Mouse (Mus musculus): ENCODE results near the gene Gm10720. TPM values are rescaled to one million over a fixed set of nuclear protein-coding genes. Genes with fewer than 3 reads are reported as not detected.
"Not testable (repeated sequence)": the region's sequence is repeated elsewhere in the genome, so short reads cannot be mapped to it uniquely, and the experiment has no call there.

Gm10720 gene
- polyA plus RNA-seq, 1 experiment from 2014 or later, result not detected

DNA sequence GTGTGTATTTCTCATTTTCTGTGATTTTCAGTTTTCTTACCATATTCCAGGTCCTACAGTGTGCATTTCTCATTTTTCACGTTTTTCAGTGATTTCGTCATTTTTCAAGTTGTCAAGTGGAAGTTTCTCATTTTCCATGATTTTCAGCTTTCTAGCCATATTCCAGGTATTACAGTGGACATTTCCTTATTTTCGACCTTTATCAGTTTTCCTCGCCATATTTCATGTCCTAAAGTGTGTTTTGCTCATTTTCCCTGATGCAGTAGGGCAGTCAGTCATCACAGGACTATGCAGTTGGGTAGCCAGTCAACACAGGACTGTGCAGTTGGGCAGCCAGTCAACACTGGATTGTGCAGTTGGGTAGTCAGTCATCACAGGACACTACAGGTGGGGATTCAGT is 22.7 kb downstream of the Gm10720 start:
- POLR2A ChIA-PET; ATAC-seq; H3K27me3 ChIP-seq; CTCF ChIA-PET; in situ Hi-C loops (cut with MboI; ENCODE audit: low pct_unique_long_range_greater_than_20kb): not testable (repeated sequence)
- DNase-seq (ENCODE audit: low read depth, low spot score), result peak; percentile 12

Other genes with a start within 250 kb of the Gm10720 start
- not detected for gene Gm10722, start 14.7 kb upstream of the Gm10720 start, polyA plus RNA-seq (2021)
- not detected for gene Gm11168, start 12.3 kb upstream of the Gm10720 start, polyA plus RNA-seq (2021)
- not detected for gene Gm10721, start 2.5 kb upstream of the Gm10720 start, polyA plus RNA-seq (2021)
- not detected for gene Gm10719, start 1.8 kb downstream of the Gm10720 start, polyA plus RNA-seq (2021)
- not detected for gene Gm10718, start 7.9 kb downstream of the Gm10720 start, polyA plus RNA-seq (2021)
- not detected for gene Gm10717, start 9.8 kb downstream of the Gm10720 start, polyA plus RNA-seq (2021)
- gene Gm17535, start 18.9 kb downstream of the Gm10720 start, polyA plus RNA-seq (2021), result not detected
- gene Gm10715, start 21.2 kb downstream of the Gm10720 start, polyA plus RNA-seq (2021), result not detected